Mouse (Mus musculus) hindbrain, embryonic 16.5 days (tissue): ENCODE measurements at regions not wholly inside any gene's neighbourhood (a gene's known extent, or its start where the extent isn't known, plus 50 kb on each side); places are given as distances from the start of the nearest gene placed in this dataset.
A peak's percentile ranks its signal among the peaks of the same experiment; 100 is the strongest.

Source experiments
- ATAC-seq: fragments of 200-750 bp; cut with Nextera tagmentation; 2 replicates; pipeline ENCODE4 v1.8.0; 2017; ENCODE audit warnings: moderate TSS enrichment, moderate library complexity
- H3K27ac ChIP-seq: fragments of 300-500 bp; sonication (generic); 2 replicates; pipeline ENCODE4 v1.5.1; 2014; ENCODE audit warnings: low read depth, mild to moderate bottlenecking, control low read depth, low read length, moderate library complexity
- H3K27me3 ChIP-seq: fragments of 300-500 bp; sonication (generic); replicated peaks from 2 replicates; pipeline ENCODE4 v1.6.1; 2014; ENCODE audit warnings: low read length; ENCODE audit not compliant: control insufficient read depth, insufficient read depth
- H3K36me3 ChIP-seq: fragments of 300-500 bp; sonication (generic); 2 replicates; pipeline ENCODE4 v1.6.1; 2014; ENCODE audit warnings: mild to moderate bottlenecking, low read length, moderate library complexity, mixed read lengths; ENCODE audit not compliant: control insufficient read depth, insufficient read depth
- H3K4me1 ChIP-seq: fragments of 300-500 bp; sonication (generic); 2 replicates; pipeline ENCODE4 v1.6.1; 2014; ENCODE audit warnings: low read depth, low read length; ENCODE audit not compliant: control insufficient read depth, insufficient read depth
- H3K4me2 ChIP-seq: fragments of 300-500 bp; sonication (generic); 2 replicates; pipeline ENCODE4 v1.6.1; 2014; ENCODE audit warnings: mild to moderate bottlenecking, low read length, control low read depth, moderate library complexity
- H3K4me3 ChIP-seq: fragments of 300-500 bp; sonication (generic); 2 replicates; pipeline ENCODE4 v1.5.1; 2014; ENCODE audit warnings: mild to moderate bottlenecking, low read length, control low read depth, moderate library complexity
- H3K9ac ChIP-seq: fragments of 300-500 bp; sonication (generic); 2 replicates; pipeline ENCODE4 v1.6.1; 2014; ENCODE audit warnings: low read depth, mild to moderate bottlenecking, control low read depth, low read length, moderate library complexity
- H3K9me3 ChIP-seq: fragments of 300-500 bp; sonication (generic); 2 replicates; pipeline ENCODE4 v1.6.1; 2014; ENCODE audit warnings: mild to moderate bottlenecking, low read length, moderate library complexity; ENCODE audit not compliant: control insufficient read depth
- WGBS: fragments of 180-500 bp; shearing (Covaris S2); extraction: QIAGEN DNeasy Blood & Tissue Kit; methylation state at CpG from one replicate; pipeline ENCODE4 v1.1.7; 2014; 5-methylcytosine and 5-hydroxymethylcytosine counted together

GRCm38 (mm10) chr16:68428541-68428940 is 807.8 kb upstream of the Cadm2 start:
- WGBS: 90% methylated on average over 3 of the region's 3 CpGs
- no peaks in the 10 kb centered on the region for H3K9me3 ChIP-seq
- H3K4me2 ChIP-seq: no peak overlapping the region
- H3K9ac ChIP-seq: no peak overlapping the region
- no peak overlapping the region for H3K27ac ChIP-seq
- no peak overlapping the region for H3K4me3 ChIP-seq
- no peaks in the 10 kb centered on the region for H3K27me3 ChIP-seq
- no peaks in the 10 kb centered on the region for H3K36me3 ChIP-seq
- ATAC-seq: no peak
- H3K4me1 ChIP-seq: no peaks in the 10 kb centered on the region

GRCm38 (mm10) chr16:68427522-68427921 is 806.8 kb upstream of the Cadm2 start:
- WGBS: 94% methylated on average over 3 of the region's 3 CpGs
- Histone ChIP-seq H3K4me3 (no peak overlapping the region), H3K36me3 (no peaks in the 10 kb centered on the region), H3K4me2 (no peak overlapping the region), H3K9ac (no peak overlapping the region), H3K9me3 (no peaks in the 10 kb centered on the region), H3K27me3 (no peaks in the 10 kb centered on the region), H3K4me1 (no peaks in the 10 kb centered on the region), H3K27ac (no peak overlapping the region)
- ATAC-seq: no peak

GRCm38 (mm10) chr16:68425276-68425675 is 804.6 kb upstream of the Cadm2 start:
- H3K27me3 ChIP-seq: no peaks in the 10 kb centered on the region
- WGBS: 86% methylated on average over 1 of the region's 1 CpGs

GRCm38 (mm10) chr16:68401860-68402671 is 781.4 kb upstream of the Cadm2 start:
- no peak overlapping the region for H3K4me3 ChIP-seq
- no peak overlapping the region for H3K27ac ChIP-seq
- H3K9me3 ChIP-seq: no peaks in the 10 kb centered on the region
- ATAC-seq: no peak
- WGBS: 83% methylated on average over 4 of the region's 4 CpGs
- no peak overlapping the region for H3K9ac ChIP-seq
- no peaks in the 10 kb centered on the region for H3K27me3 ChIP-seq
- no peaks in the 10 kb centered on the region for H3K36me3 ChIP-seq
- H3K4me1 ChIP-seq: no peaks in the 10 kb centered on the region
- H3K4me2 ChIP-seq: no peak overlapping the region

More at GRCm38 (mm10) chr16:68425276-68425675, 804.6 kb upstream of the Cadm2 start:
- H3K27ac ChIP-seq: no peak overlapping the region
- ATAC-seq: no peak
- H3K9ac ChIP-seq: no peak overlapping the region
- no peaks in the 10 kb centered on the region for H3K36me3 ChIP-seq
- no peak overlapping the region for H3K4me2 ChIP-seq
- H3K9me3 ChIP-seq: no peaks in the 10 kb centered on the region
- H3K4me3 ChIP-seq: no peak overlapping the region
- no peaks in the 10 kb centered on the region for H3K4me1 ChIP-seq

- H3K4me3 ChIP-seq: no peak overlapping the region
- H3K4me1 ChIP-seq: no peaks in the 10 kb centered on the region
- ATAC-seq: no peak
- no peak overlapping the region for H3K4me2 ChIP-seq
- H3K27me3 ChIP-seq: no peaks in the 10 kb centered on the region
- no peaks in the 10 kb centered on the region for H3K36me3 ChIP-seq
- H3K9ac ChIP-seq: no peak overlapping the region
- H3K9me3 ChIP-seq: no peaks in the 10 kb centered on the region
- no peak overlapping the region for H3K27ac ChIP-seq
These were observed 779.9 kb upstream of the Cadm2 start for GRCm38 (mm10) chr16:68400591-68400990.

GRCm38 (mm10) chr16:68351088-68351487 is 730.4 kb upstream of the Cadm2 start:
- Histone ChIP-seq H3K27me3 (no peaks in the 10 kb centered on the region), H3K27ac (no peak overlapping the region), H3K4me2 (no peak overlapping the region), H3K4me3 (no peak overlapping the region), H3K9ac (no peak overlapping the region), H3K4me1 (no peaks in the 10 kb centered on the region), H3K9me3 (no peaks in the 10 kb centered on the region), H3K36me3 (no peaks in the 10 kb centered on the region)
- peak; percentile 81 for ATAC-seq

GRCm38 (mm10) chr16:68338970-68339369 is 718.3 kb upstream of the Cadm2 start:
- Histone ChIP-seq H3K36me3 (no peaks in the 10 kb centered on the region), H3K4me1 (no peaks in the 10 kb centered on the region), H3K4me3 (no peak overlapping the region), H3K27me3 (no peaks in the 10 kb centered on the region), H3K9ac (no peak overlapping the region), H3K27ac (no peak overlapping the region), H3K9me3 (no peaks in the 10 kb centered on the region), H3K4me2 (no peak overlapping the region)
- no peak for ATAC-seq
- WGBS: 91% methylated on average over 1 of the region's 1 CpGs
